Mouse (Mus musculus) MEL-GATA-1-ER (cell line): ENCODE data around the gene D7Ertd443e.

Source experiments
- DNase-seq: peaks from one replicate; pipeline ENCODE4 v3.0.0-alpha.2; 2012; ENCODE audit warnings: low read depth; ENCODE audit errors: extremely low read depth

Gene D7Ertd443e

DNA sequence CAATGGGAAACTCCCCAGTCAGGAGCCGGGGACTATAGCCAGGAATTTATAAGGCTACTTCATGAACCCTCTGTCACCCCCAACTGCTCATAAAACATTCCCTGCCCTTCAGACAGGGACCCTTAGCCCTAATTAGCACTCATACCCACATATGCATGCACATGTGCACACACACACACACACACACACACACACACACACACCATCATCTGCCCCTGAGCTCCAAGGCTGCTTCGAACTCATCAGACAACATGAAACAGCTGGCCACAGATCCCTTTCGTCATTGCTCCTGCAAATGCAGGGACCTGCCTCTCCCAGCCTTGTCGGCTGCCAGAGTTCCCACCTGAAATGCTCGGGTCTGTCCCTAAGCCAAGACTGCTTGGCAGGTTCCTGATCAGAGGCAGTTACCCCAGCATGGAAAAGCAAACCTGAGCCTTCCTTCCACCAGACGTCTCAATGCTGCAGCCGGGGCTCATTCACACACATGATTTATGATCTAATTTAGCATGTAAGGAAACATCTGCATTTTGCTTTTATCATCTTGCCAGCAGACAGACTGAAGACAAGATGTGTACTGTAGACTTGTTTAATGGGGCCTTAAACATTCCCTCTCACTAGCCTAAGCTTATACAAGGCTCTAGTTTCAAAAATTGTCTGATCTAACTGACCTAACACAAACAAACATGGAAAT lies 95.7 kb downstream of the D7Ertd443e start:
- no peak for DNase-seq

DNA sequence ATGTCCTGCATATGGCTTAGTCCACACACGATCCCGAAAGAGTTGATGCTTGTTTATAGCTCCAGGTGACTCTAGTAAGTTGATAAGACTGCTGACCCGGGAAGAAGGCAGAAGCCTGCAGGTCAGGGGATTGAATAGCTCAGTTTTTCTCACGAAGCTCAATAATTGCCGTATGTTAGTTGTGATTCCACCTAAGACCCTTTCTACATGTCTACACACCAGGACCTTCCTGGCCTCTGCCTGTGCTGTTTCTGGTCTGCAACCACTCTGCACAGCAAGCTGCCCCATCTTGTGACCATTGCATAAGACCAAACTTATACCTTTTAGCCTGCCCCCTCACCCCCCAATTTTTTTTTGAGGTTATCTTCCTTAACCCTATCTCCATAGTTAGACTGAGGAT lies 96.3 kb downstream of the D7Ertd443e start:
- DNase-seq = no peak

DNA sequence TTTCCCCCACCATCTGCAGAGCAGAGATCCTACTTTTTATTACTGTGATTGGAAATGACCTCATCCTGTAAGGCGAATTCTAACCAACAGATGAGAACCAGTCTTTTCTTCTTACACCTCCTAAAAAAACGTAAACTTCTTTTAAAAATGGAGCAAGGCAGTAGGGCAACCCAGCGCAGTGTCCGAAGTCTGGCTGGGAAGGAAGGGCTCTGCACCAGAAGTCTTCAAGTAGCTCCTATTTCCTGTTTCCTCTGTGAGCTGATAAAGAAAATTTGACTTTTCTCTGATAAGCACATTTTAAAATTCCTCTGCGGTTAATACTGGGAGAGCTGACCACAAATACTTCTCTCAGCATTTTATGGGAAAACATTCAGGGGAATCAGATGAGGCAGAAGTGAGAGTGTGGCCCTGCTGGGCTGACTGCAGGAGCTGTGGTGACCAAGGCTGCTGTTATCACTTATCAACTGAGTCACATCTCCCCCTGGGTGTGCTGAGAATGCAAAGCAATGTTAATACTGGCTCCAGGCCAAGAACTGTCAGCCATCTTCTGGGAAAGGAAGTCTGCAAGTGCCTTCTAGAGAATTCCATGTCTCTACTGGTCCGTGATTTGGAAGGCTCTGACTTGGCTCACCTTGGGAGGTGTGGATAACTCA lies 97.8 kb downstream of the D7Ertd443e start:
- DNase-seq = no peak

DNA sequence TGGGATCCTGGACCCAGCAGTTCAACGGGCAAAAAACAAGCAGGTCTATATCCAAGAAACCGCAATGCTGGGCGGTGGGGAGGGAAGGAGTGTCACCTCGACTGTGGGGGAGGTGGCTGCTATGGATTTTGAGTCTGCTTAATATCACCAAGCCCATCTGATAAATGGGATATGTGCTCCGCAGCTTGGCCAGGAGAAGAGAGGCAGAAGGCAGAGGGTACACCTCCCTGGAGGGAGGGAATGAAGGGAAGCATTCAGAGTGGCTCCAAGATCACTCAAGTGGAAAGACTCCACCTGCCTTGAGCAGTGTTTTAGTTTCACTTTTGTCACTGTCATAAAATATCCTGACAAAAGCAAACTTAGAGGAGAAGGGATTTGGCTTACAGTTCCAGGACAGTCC lies 112.5 kb downstream of the D7Ertd443e start:
- DNase-seq = no peak

DNA sequence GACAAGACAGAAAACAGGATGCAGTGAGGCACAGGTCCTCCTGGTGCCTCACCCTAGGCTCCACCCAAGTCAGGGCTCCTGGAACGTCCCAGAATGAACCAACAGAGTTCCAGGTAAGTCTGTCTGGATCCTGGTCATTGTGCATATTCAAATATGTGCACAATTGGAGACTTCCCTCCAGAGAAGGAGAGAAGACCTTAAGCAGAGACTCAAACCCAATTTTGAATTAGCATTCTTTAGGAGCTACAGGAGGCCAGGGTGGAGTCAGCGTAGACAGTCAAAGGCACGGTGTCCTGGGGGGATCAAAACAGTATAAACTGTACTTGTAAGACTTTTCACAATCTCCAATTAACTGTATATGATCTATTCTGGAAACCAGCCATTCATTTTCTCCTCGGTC lies 113.0 kb downstream of the D7Ertd443e start:
- no peak for DNase-seq

- DNase-seq = no peak
Measured at GRCm38 (mm10) chr7:134265783-134266182, 119.7 kb downstream of the D7Ertd443e start.

DNA sequence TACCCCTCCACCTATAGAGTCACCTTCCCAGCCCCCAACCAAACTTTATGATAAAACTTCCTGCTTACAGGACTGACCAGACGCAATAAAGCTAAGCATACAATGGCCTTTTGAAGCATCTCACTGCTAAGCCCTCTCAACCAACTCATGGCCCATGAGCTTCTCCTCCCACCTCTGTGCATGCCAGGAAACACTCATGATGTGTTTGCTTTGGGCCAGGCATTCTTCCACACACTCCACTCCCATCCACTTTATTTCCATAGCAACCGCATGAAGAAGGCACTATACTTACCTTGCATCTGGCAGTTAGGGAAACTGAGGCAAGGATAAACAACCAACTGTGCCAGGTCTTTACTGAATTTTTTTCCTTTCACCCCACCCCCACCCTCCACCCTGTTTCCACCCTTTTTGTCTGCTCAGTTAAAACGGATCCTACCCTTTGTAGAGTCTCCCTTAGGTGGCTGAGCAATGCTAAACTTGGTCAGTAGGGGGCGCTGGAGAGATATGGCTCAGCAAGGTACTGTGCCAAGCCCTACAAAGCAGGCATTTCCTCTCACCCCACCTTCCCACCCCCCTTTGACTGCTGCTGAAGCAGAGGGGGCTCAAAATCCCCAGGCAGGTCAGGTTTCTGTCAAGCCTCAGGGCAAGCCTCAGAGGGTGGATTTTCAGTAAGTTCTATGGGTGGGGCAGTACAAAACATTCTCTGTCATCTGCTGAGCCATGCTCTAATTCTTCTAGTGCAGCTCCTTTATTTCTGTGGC lies 122.1 kb downstream of the D7Ertd443e start:
- no peak for DNase-seq

GRCm38 (mm10) chr7:134261003-134261701 lies 124.3 kb downstream of the D7Ertd443e start:
- no peak for DNase-seq

GRCm38 (mm10) chr7:134250273-134250870 lies 135.1 kb downstream of the D7Ertd443e start:
- no peak for DNase-seq

GRCm38 (mm10) chr7:134248041-134248440 lies 137.4 kb downstream of the D7Ertd443e start:
- no peak for DNase-seq

- no peak for DNase-seq
Measured at GRCm38 (mm10) chr7:134246624-134247023, 138.8 kb downstream of the D7Ertd443e start.

DNA sequence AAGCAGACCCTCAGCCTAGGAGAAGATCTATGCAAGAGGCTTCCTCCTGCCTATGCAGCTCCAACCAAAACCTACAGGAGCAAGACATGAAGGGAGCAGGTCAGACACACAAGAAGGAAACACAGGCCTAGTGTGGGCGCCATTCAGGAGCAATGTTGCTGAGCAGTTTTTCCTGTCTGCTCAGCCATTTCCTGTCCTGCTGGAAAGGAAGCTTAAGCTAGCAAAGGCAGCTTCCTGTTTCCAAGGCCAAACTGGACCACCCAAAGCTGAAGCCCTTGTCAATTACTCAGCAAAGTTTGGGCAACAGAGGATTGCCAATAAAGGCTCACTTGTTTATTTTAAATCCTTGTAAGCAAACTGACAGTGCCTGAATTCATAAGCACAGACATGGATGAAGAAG lies 142.7 kb downstream of the D7Ertd443e start:
- DNase-seq = no peak

- DNase-seq = no peak
Measured at GRCm38 (mm10) chr7:134241212-134241611, 144.2 kb downstream of the D7Ertd443e start.

- DNase-seq = no peak
Measured at GRCm38 (mm10) chr7:134240579-134240978, 144.9 kb downstream of the D7Ertd443e start.

DNA sequence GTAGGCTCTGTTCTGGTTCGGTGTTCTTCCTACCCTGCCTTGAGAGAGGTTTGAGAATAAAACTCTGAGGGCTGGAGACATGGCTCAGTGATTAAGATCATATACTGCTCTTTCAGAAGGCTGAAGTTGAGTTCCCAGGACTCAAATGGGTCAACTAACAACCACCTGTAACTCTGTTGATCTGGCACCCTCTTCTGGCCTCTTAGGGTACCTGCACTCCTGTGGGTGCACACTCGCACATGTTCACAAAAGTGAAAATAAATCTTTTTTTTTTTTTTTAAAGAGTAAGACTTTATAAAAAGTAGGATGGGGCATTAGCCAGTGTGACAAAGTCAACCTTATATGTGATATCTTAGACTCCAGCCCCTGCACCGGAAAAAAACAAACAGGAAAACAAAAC lies 146.6 kb downstream of the D7Ertd443e start:
- DNase-seq = no peak

GRCm38 (mm10) chr7:134237356-134237755 lies 148.1 kb downstream of the D7Ertd443e start:
- DNase-seq = no peak

DNA sequence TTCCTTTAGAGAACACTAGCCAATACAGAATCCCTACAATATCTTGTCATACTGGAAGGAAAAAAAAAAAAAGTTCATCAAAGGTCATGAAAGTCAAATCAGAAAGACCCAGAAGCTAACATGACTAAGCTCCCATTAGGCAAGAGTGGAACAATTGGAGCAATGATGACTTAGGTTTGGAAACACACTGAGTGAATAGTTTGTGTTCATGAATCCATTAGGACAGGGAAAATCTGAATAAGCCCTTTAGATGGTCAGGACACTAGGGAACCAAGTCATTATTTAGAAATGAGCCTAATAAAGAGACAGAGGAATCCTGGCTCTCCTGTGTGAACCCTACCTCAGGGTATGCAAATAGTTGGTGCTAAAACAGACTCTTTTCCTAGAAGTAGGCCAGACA lies 148.7 kb downstream of the D7Ertd443e start:
- no peak for DNase-seq

DNA sequence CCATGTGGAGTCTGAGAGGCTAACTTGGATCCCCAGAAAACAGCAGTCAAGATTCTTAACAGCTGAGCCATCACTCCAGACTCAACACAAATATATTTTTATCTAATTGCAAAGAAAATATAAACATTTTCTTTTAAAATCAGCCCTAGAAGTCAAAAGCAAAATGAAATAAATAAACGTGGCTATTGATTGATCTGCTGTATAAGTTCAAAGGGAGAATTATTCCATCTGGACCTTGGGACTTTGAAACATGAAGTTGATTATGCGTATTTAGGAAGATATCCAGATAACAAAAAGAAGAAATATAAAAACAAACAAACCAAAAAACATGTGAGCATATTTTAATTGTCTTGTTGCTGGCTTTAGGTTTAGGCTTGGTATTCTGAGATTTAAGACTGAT lies 149.9 kb downstream of the D7Ertd443e start:
- no peak for DNase-seq

GRCm38 (mm10) chr7:134231378-134232346 lies 153.8 kb downstream of the D7Ertd443e start, which contains the start of gene Adam12:
Gene Adam12 (minus strand): TSS chr7:134232146.
- no peak for DNase-seq

- DNase-seq = no peak
Measured at GRCm38 (mm10) chr7:134230708-134231107, 154.8 kb downstream of the D7Ertd443e start.
